Mouse (Mus musculus) layer of hippocampus, postnatal 10 days (tissue): ENCODE measurements around the gene Gm11639. TPM values are rescaled to one million over a fixed set of nuclear protein-coding genes. Genes with fewer than 3 reads are reported as not detected.

Source experiments
- DNase-seq, 2 experiments: peaks; one replicate each; pipeline ENCODE4 v3.0.0; 2021; ENCODE audit warnings: low spot score in 2 of 2
- total RNA-seq, 2 experiments: library from RNA; stranded (reverse); gene quantifications; 2 replicates each; pipeline ENCODE4 v1.2.3; 2021

The Gm11639 gene
- total RNA-seq, 2 experiments from 2014 or later = 0.58 to 0.82 TPM

GRCm38 (mm10) chr11:105152357-105152899 lies 466.9 kb downstream of the Gm11639 start:
- no peak for DNase-seq

GRCm38 (mm10) chr11:105153068-105153833 lies 467.7 kb downstream of the Gm11639 start:
- DNase-seq = no peak

GRCm38 (mm10) chr11:105155915-105156314 lies 470.4 kb downstream of the Gm11639 start:
- no peak for DNase-seq

GRCm38 (mm10) chr11:105156748-105157267 lies 471.3 kb downstream of the Gm11639 start:
- no peak for DNase-seq

- DNase-seq = no peak
These were observed 472.5 kb downstream of the Gm11639 start for GRCm38 (mm10) chr11:105158047-105158446.

GRCm38 (mm10) chr11:105159673-105160360 lies 474.3 kb downstream of the Gm11639 start:
- DNase-seq = no peak

GRCm38 (mm10) chr11:105161411-105161810 lies 475.9 kb downstream of the Gm11639 start:
- no peak for DNase-seq

GRCm38 (mm10) chr11:105164516-105165510 lies 479.3 kb downstream of the Gm11639 start:
- no peak for DNase-seq

GRCm38 (mm10) chr11:105166780-105167179 lies 481.3 kb downstream of the Gm11639 start:
- no peak for DNase-seq

Other genes with a start within 250 kb of the Gm11639 start
- 10 to 100 TPM; 60.1 to 62.7 TPM for gene Kansl1, start 216.8 kb upstream of the Gm11639 start, total RNA-seq
- 10 to 100 TPM; 52.3 to 65.8 TPM for gene Cdc27, start 135.1 kb upstream of the Gm11639 start, total RNA-seq
- gene Myl4, start 135.0 kb upstream of the Gm11639 start, total RNA-seq = 1 to 10 TPM; 4.5 to 6.4 TPM
- gene Itgb3, start 77.7 kb upstream of the Gm11639 start, total RNA-seq = 1 to 10 TPM; 2.3 TPM